Mouse (Mus musculus) left cerebral cortex, adult 18-20 months (tissue): ENCODE measurements around the gene Btbd35f19. TPM values are rescaled to one million over a fixed set of nuclear protein-coding genes. Genes with fewer than 3 reads are reported as not detected.
"Not testable (repeated sequence)": the region's sequence is repeated elsewhere in the genome, so short reads cannot be mapped to it uniquely, and the experiment has no call there.

ENCODE experiments used
- DNase-seq, 2 experiments: peaks; one replicate each; pipeline ENCODE4 v3.0.0; 2021 to 2022; ENCODE audit warnings: low spot score in 2 of 2, mixed read lengths in 1 of 2
- long read RNA-seq, 2 experiments: library from polyadenylated mRNA; stranded (forward); transcript quantifications; one replicate each; pipeline ENCODE4 v2.0.0; 2021
- total RNA-seq, 2 experiments: library from RNA; stranded (reverse); gene quantifications; 2 replicates each; pipeline ENCODE4 v1.2.3; 2021

Gene Btbd35f19
- not detected for total RNA-seq
- long read RNA-seq, experiment 1, result 0 reads
- long read RNA-seq, experiment 2, result 0 reads

- not testable (repeated sequence) for DNase-seq
These were observed at the start of gene Btbd35f19 for GRCm38 (mm10) chrX:31383818-31384217. Gene Btbd35f19 (minus strand): TSS chrX:31383918.

GRCm38 (mm10) chrX:31341924-31342323 lies 41.8 kb downstream of the Btbd35f19 start:
- DNase-seq, result peak in 1 of 2 experiments; percentile 0

- not testable (repeated sequence) for DNase-seq
These were observed 47.6 kb downstream of the Btbd35f19 start, which contains the start of gene Btbd35f26 for GRCm38 (mm10) chrX:31336154-31336553. Gene Btbd35f26 (plus strand): TSS chrX:31336454.

Other genes with a start within 250 kb of the Btbd35f19 start
- gene Spin2f, start 130.0 kb downstream of the Btbd35f19 start, total RNA-seq, result not detected
- not detected for gene Btbd35f26, start 47.5 kb downstream of the Btbd35f19 start, total RNA-seq
- not detected for gene Gm21883, start 190.4 kb upstream of the Btbd35f19 start, total RNA-seq
- gene Spin2e, start 235.0 kb upstream of the Btbd35f19 start, total RNA-seq, result not detected